Mouse (Mus musculus) mammary gland, adult 2 months (tissue): ENCODE measurements around the gene Cutc. TPM values are rescaled to one million over a fixed set of nuclear protein-coding genes. Genes with fewer than 3 reads are reported as not detected.

Experiments
- polyA plus RNA-seq: library from polyadenylated mRNA; depleted of rRNA; stranded (reverse); fragments of >200 nt; gene quantifications from 2 replicates; pipeline ENCODE4 v1.2.3, GENCODE M21; 2012; ENCODE audit warnings: low replicate concordance; rRNA removed

The Cutc gene
- 3.5 and 8.1 TPM in 2 replicates for polyA plus RNA-seq

DNA sequence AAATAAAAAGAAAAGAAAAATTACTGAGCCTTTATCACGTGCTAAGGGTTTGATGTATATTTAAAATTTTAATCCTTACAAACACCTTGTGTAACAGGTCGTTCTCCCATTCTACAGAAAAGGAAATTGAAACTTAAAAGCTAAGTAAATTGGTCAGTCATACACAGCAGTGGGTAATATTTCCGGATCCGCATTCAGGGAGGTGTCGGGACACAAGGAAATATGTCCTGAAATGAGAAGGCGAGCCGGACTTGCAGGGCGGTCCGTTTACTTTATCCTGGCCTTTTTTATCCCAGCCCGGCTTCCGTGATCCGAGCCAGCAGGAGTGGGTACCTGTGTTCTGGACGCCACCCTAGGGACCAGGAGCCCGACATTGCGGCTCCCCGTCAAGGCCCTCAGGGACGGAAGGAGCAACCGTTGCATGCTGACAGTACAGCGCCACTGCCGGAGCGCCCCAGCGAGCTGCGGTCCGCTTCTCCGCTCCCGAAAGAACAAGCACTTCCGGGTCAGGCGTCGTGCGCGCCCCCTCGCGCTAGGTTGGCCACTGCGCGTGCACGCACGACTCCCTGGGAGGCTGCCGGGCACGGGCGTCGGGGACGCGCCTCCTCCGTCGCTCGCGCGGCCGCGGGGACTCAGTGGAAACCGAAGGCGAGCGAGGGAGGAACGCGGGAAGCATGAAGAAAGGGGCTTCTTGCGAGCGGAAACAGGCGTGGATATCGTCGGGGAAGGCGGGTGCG, at the start of gene Cutc, which contains the start of gene Cox15:
Gene Cutc, plus strand, starts transcription at position 508 of the 737 bp plus-strand sequence.
Gene Cox15, minus strand, starts transcription at position 512 of the 737 bp plus-strand sequence.

GRCm38 (mm10) chr19:43781980-43782379, 29.2 kb downstream of the Cutc start, which contains the start of gene Abcc2:
Gene Abcc2, plus strand, starts transcription at chr19:43782192.

Other genes starting within 250 kb of the Cutc start
- gene Got1, start 228.4 kb upstream of the Cutc start, polyA plus RNA-seq = 15.5 and 66.9 TPM in 2 replicates
- gene Nkx2-3, start 140.7 kb upstream of the Cutc start, polyA plus RNA-seq = not detected in 2 replicates
- gene Slc25a28, start 78.1 kb upstream of the Cutc start, polyA plus RNA-seq = 76.3 and 79.7 TPM in 2 replicates
- gene Entpd7, start 63.3 kb upstream of the Cutc start, polyA plus RNA-seq = 4.2 and 4.8 TPM in 2 replicates
- 12.9 and 18.3 TPM in 2 replicates for gene Cox15, start within 50 bp of the Cutc start, polyA plus RNA-seq
- gene Abcc2, start 29.2 kb downstream of the Cutc start, polyA plus RNA-seq = 0.30 and 0.32 TPM in 2 replicates
- 18.7 and 19.1 TPM in 2 replicates for gene Dnmbp, start 187.2 kb downstream of the Cutc start, polyA plus RNA-seq
- gene Cpn1, start 233.6 kb downstream of the Cutc start, polyA plus RNA-seq = 0.07 and 0.79 TPM in 2 replicates